Mouse (Mus musculus): Measurements from ENCODE around the gene Tut1.

DNA sequence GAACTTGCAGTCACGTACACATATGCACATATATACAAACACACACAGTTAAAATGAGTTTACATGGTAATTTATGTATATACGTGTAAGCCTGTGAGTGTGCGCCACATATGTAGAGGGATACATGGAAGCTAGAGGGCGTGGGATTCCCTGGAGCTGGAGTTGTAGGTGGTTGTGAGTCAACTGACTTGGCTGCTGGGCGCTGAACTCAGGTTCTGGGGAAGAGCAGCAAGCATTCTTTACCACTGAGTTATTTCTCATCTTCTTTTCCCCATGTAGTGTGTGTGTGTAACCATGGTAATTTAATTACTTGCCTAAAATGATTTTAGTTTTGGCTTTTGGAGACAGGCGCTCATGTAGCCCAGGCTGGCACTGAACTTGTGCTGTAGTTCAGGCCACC lies 43.0 kb downstream of the Tut1 start:
- TF ChIP-seq CTCF (IDR thresholded peaks at IDR 0.05 in 2 of 3, conservative IDR thresholded peaks at IDR 0.05 in 1 of 3; ENCODE audit: control insufficient read depth in 1 of 3, insufficient read depth in 1 of 3, low read depth in 2 of 3, low read length in 3 of 3, poor library complexity in 1 of 3, severe bottlenecking in 1 of 3), result no peak
- TF ChIP-seq SIN3A (IDR thresholded peaks at IDR 0.05; ENCODE audit: low read length), result no peak

Data from MEL (cell line).